Mouse (Mus musculus) right cerebral cortex, adult 18-20 months (tissue): Measurements from ENCODE around the gene Adamts7.

Source experiments
- DNase-seq: peaks from one replicate; pipeline ENCODE4 v3.0.0; 2022; ENCODE audit warnings: mixed read lengths

The Adamts7 gene

GRCm38 (mm10) chr9:90198531-90199449 is 35.9 kb downstream of the Adamts7 start:
- DNase-seq = no peak

GRCm38 (mm10) chr9:90199611-90200010 is 36.7 kb downstream of the Adamts7 start:
- DNase-seq = no peak

GRCm38 (mm10) chr9:90200501-90200900 is 37.6 kb downstream of the Adamts7 start:
- DNase-seq = no peak

- DNase-seq = no peak
Observed at GRCm38 (mm10) chr9:90201096-90201495, 38.2 kb downstream of the Adamts7 start.

- no peak for DNase-seq
Observed at GRCm38 (mm10) chr9:90201541-90201940, 38.7 kb downstream of the Adamts7 start.

- DNase-seq = no peak
Observed at GRCm38 (mm10) chr9:90203233-90203632, 40.4 kb downstream of the Adamts7 start.

GRCm38 (mm10) chr9:90204396-90204915 is 41.6 kb downstream of the Adamts7 start:
- DNase-seq = no peak

- peak; percentile 77 for DNase-seq
Observed at GRCm38 (mm10) chr9:90206500-90206899, 43.6 kb downstream of the Adamts7 start.

GRCm38 (mm10) chr9:90207808-90208207 is 44.9 kb downstream of the Adamts7 start:
- DNase-seq = no peak

GRCm38 (mm10) chr9:90208655-90209054 is 45.8 kb downstream of the Adamts7 start:
- DNase-seq = no peak

GRCm38 (mm10) chr9:90213127-90213526 is 50.3 kb downstream of the Adamts7 start:
- no peak for DNase-seq

GRCm38 (mm10) chr9:90216259-90217001 is 53.6 kb downstream of the Adamts7 start:
- no peak for DNase-seq

GRCm38 (mm10) chr9:90217501-90217900 is 54.6 kb downstream of the Adamts7 start:
- no peak for DNase-seq

- DNase-seq = no peak
Observed at GRCm38 (mm10) chr9:90222275-90222674, 59.4 kb downstream of the Adamts7 start.

GRCm38 (mm10) chr9:90226081-90226741 is 63.3 kb downstream of the Adamts7 start:
- DNase-seq = peak; percentile 51

GRCm38 (mm10) chr9:90226742-90227096 is 63.9 kb downstream of the Adamts7 start:
- DNase-seq = no peak

GRCm38 (mm10) chr9:90227171-90227570 is 64.3 kb downstream of the Adamts7 start:
- DNase-seq = peak; percentile 42

- no peak for DNase-seq
Observed at GRCm38 (mm10) chr9:90232781-90233690, 70.2 kb downstream of the Adamts7 start.

- no peak for DNase-seq
Observed at GRCm38 (mm10) chr9:90233906-90234419, 71.1 kb downstream of the Adamts7 start.

GRCm38 (mm10) chr9:90234786-90235185 is 71.9 kb downstream of the Adamts7 start:
- no peak for DNase-seq

- DNase-seq = no peak
Observed at GRCm38 (mm10) chr9:90235258-90235882, 72.5 kb downstream of the Adamts7 start.
